9 mouse cellular contexts compared by ENCODE assay signal in genomic region chr4:133494432-133494831, GRCm38 (mm10). TPM values are rescaled to one million over a fixed set of nuclear protein-coding genes. Genes with fewer than 3 reads are reported as not detected.
DNase-seq lines count a peak whose midpoint lies in the region; ATAC-seq and TF ChIP-seq lines count a peak whose summit lies in the region.
"Had no signal": no experiment of that assay in that cellular context is flagged by ENCODE, and none has a peak within 500 bp of the region (broad histone marks: within the 10 kb centered on the region; RNA-seq: fewer than 3 reads in every experiment).

No protein-coding gene starts in this region.

- no peak overlapping the region for H3K9ac ChIP-seq in embryonic facial prominence, embryonic 13.5 days
- H3K9ac ChIP-seq in limb, embryonic 14.5 days (ENCODE audit: low read depth, low read length, severe bottlenecking): no peak overlapping the region
- H3K9ac ChIP-seq in midbrain, embryonic 15.5 days: no peak overlapping the region

- no peak overlapping the region for H3K27ac ChIP-seq in embryonic facial prominence, embryonic 13.5 days
- H3K27ac ChIP-seq in heart, embryonic 10.5 days: peak overlapping the region; percentile 62; the same call in 1 of the 2 replicates
- H3K27ac ChIP-seq in limb, embryonic 14.5 days (replicated peaks; ENCODE audit: low read depth, low read length): no peak overlapping the region
- no peak overlapping the region for H3K27ac ChIP-seq in midbrain, embryonic 15.5 days

- peaks cover 32% of the 10 kb centered on the region for H3K4me1 ChIP-seq in embryonic facial prominence, embryonic 13.5 days
- peaks cover 54% of the 10 kb centered on the region for H3K4me1 ChIP-seq in heart, embryonic 10.5 days
- peaks cover 15% of the 10 kb centered on the region for H3K4me1 ChIP-seq in limb, embryonic 14.5 days (ENCODE audit: control insufficient read depth, insufficient read depth, low read length)
- H3K4me1 ChIP-seq in midbrain, embryonic 15.5 days: peaks cover 25% of the 10 kb centered on the region

- peak overlapping the region; percentile 60 for H3K4me2 ChIP-seq in embryonic facial prominence, embryonic 13.5 days
- peak overlapping the region; percentile 40 for H3K4me2 ChIP-seq in limb, embryonic 14.5 days (replicated peaks; ENCODE audit: low read depth, low read length, severe bottlenecking)
- H3K4me2 ChIP-seq in midbrain, embryonic 15.5 days: peak overlapping the region; percentile 54

- 0 out of 2 replicates have a peak, but pooled peaks have one; percentile 10 for ATAC-seq in embryonic facial prominence, embryonic 13.5 days (ENCODE audit: insufficient number of reproducible peaks, insufficient read depth, low FRiP score, low TSS enrichment, low read depth)
- ATAC-seq in limb, embryonic 14.5 days (ENCODE audit: low FRiP score, low read depth): no peak
- ATAC-seq in midbrain, embryonic 15.5 days (replicated peaks): no peak
- ATAC-seq: Patski had no signal

- H3K27me3 ChIP-seq in embryonic facial prominence, embryonic 13.5 days: peaks cover 53% of the 10 kb centered on the region
- H3K27me3 ChIP-seq in heart, embryonic 10.5 days (ENCODE audit: insufficient read depth, poor library complexity, severe bottlenecking): peaks cover 49% of the 10 kb centered on the region
- H3K27me3 ChIP-seq in limb, embryonic 14.5 days (ENCODE audit: control insufficient read depth, insufficient read depth, low read length): peaks cover 41% of the 10 kb centered on the region
- H3K27me3 ChIP-seq in midbrain, embryonic 15.5 days (replicated peaks): peaks cover 50% of the 10 kb centered on the region

- H3K4me3 ChIP-seq in embryonic facial prominence, embryonic 13.5 days: peak overlapping the region; percentile 36
- peak overlapping the region; percentile 56 for H3K4me3 ChIP-seq in heart, embryonic 10.5 days
- H3K4me3 ChIP-seq in limb, embryonic 14.5 days (replicated peaks; ENCODE audit: low read length): peak overlapping the region; percentile 16
- H3K4me3 ChIP-seq in midbrain, embryonic 15.5 days: peak overlapping the region; percentile 28

- no peaks in the 10 kb centered on the region for H3K9me3 ChIP-seq in embryonic facial prominence, embryonic 13.5 days
- H3K9me3 ChIP-seq in heart, embryonic 10.5 days: no peaks in the 10 kb centered on the region
- no peaks in the 10 kb centered on the region for H3K9me3 ChIP-seq in limb, embryonic 14.5 days (ENCODE audit: control insufficient read depth, low read length)
- H3K9me3 ChIP-seq in midbrain, embryonic 15.5 days: no peaks in the 10 kb centered on the region

- under 1% methylated on average over 12 of the region's 12 CpGs for WGBS in embryonic facial prominence, embryonic 13.5 days
- 2% methylated on average over 12 of the region's 12 CpGs for WGBS in heart, embryonic 10.5 days
- WGBS in limb, embryonic 14.5 days: 2% methylated on average over 12 of the region's 12 CpGs
- WGBS in midbrain, embryonic 15.5 days: under 1% methylated on average over 12 of the region's 12 CpGs

- DNase-seq in 3T3-L1 (ENCODE audit: low read depth, low spot score): peak; percentile 92
- DNase-seq in adrenal gland, postnatal 4 days (ENCODE audit: low spot score in 2 of 2): peak; percentile 73 to 86
- peak; percentile 92 for DNase-seq in heart, embryonic 10.5 days (ENCODE audit: low spot score)
- DNase-seq in kidney, adult 9 months: peak; percentile 92
- peak; percentile 82 for DNase-seq in limb, embryonic 14.5 days (ENCODE audit: low spot score)
- DNase-seq in spleen, adult 12 weeks (ENCODE audit: low spot score): peak; percentile 74

- H3K36me3 ChIP-seq in embryonic facial prominence, embryonic 13.5 days: no peaks in the 10 kb centered on the region
- H3K36me3 ChIP-seq in heart, embryonic 10.5 days: no peaks in the 10 kb centered on the region
- no peaks in the 10 kb centered on the region for H3K36me3 ChIP-seq in limb, embryonic 14.5 days (ENCODE audit: control insufficient read depth, insufficient read depth, low read length)
- H3K36me3 ChIP-seq in midbrain, embryonic 15.5 days (replicated peaks): no peaks in the 10 kb centered on the region

- TF ChIP-seq POLR2A in limb, embryonic 14.5 days (IDR thresholded peaks at IDR 0.05; ENCODE audit: borderline replicate concordance, extremely low read depth, insufficient read depth, insufficient read length): no peak

RNA-seq across cellular contexts. Expression of gene Trnp1, which starts 3.9 kb away (rescaled TPM):
- 1 to 10 TPM; 6.9 to 8.0 TPM for total RNA-seq in adrenal gland, postnatal 4 days (2021)
- polyA plus RNA-seq in embryonic facial prominence, embryonic 13.5 days (2015; fragmentation: Nextera tagmentation; extraction: Ambion mirVana): 3.7 and 4.0 TPM in 2 replicates
- 0.60 and 0.96 TPM in 2 replicates for polyA plus RNA-seq in heart, embryonic 10.5 days (2016; fragmentation: Nextera tagmentation; extraction: Ambion mirVana)
- polyA plus RNA-seq in limb, embryonic 14.5 days (2012; rRNA removed): 5.4 and 7.1 TPM in 2 replicates
- 5.0 and 6.1 TPM in 2 replicates for polyA plus RNA-seq in limb, embryonic 14.5 days (2014; fragmentation: Nextera tagmentation; extraction: Ambion mirVana)
- 6.4 and 6.9 TPM in 2 replicates for polyA plus RNA-seq in midbrain, embryonic 15.5 days (2015; fragmentation: Nextera tagmentation; extraction: Ambion mirVana)

RNA-seq across cellular contexts. Expression of gene Tent5b, which starts 14.5 kb away (rescaled TPM):
- under 1 TPM; 0.73 to 0.78 TPM for total RNA-seq in adrenal gland, postnatal 4 days (2021)
- polyA plus RNA-seq in embryonic facial prominence, embryonic 13.5 days (2015; fragmentation: Nextera tagmentation; extraction: Ambion mirVana): 1.4 and 1.5 TPM in 2 replicates
- polyA plus RNA-seq in heart, embryonic 10.5 days (2016; fragmentation: Nextera tagmentation; extraction: Ambion mirVana): 0.90 and 1.5 TPM in 2 replicates
- 0.80 and 1.0 TPM in 2 replicates for polyA plus RNA-seq in limb, embryonic 14.5 days (2012; rRNA removed)
- polyA plus RNA-seq in limb, embryonic 14.5 days (2014; fragmentation: Nextera tagmentation; extraction: Ambion mirVana): 1.4 and 1.7 TPM in 2 replicates
- polyA plus RNA-seq in midbrain, embryonic 15.5 days (2015; fragmentation: Nextera tagmentation; extraction: Ambion mirVana): 0.22 and 0.37 TPM in 2 replicates

RNA-seq across cellular contexts. Expression of gene Kdf1, which starts 24.3 kb away (rescaled TPM):
- 1 to 10 TPM; 5.0 to 8.0 TPM for total RNA-seq in adrenal gland, postnatal 4 days (2021)
- 19.9 TPM in 2 replicates for polyA plus RNA-seq in embryonic facial prominence, embryonic 13.5 days (2015; fragmentation: Nextera tagmentation; extraction: Ambion mirVana)
- polyA plus RNA-seq in heart, embryonic 10.5 days (2016; fragmentation: Nextera tagmentation; extraction: Ambion mirVana): 1.6 and 4.0 TPM in 2 replicates
- polyA plus RNA-seq in limb, embryonic 14.5 days (2012; rRNA removed): 7.1 and 9.0 TPM in 2 replicates
- 13.5 and 18.8 TPM in 2 replicates for polyA plus RNA-seq in limb, embryonic 14.5 days (2014; fragmentation: Nextera tagmentation; extraction: Ambion mirVana)
- polyA plus RNA-seq in midbrain, embryonic 15.5 days (2015; fragmentation: Nextera tagmentation; extraction: Ambion mirVana): 0.95 and 0.99 TPM in 2 replicates

RNA-seq across cellular contexts. Expression of gene Nudc, which starts 51.4 kb away (rescaled TPM):
- total RNA-seq in adrenal gland, postnatal 4 days (2021): 100 to 1,000 TPM; 129 to 136 TPM
- polyA plus RNA-seq in embryonic facial prominence, embryonic 13.5 days (2015; fragmentation: Nextera tagmentation; extraction: Ambion mirVana): 331 and 335 TPM in 2 replicates
- 328 and 420 TPM in 2 replicates for polyA plus RNA-seq in heart, embryonic 10.5 days (2016; fragmentation: Nextera tagmentation; extraction: Ambion mirVana)
- polyA plus RNA-seq in limb, embryonic 14.5 days (2012; rRNA removed): 141 and 184 TPM in 2 replicates
- polyA plus RNA-seq in limb, embryonic 14.5 days (2014; fragmentation: Nextera tagmentation; extraction: Ambion mirVana): 180 and 197 TPM in 2 replicates
- polyA plus RNA-seq in midbrain, embryonic 15.5 days (2015; fragmentation: Nextera tagmentation; extraction: Ambion mirVana): 246 and 255 TPM in 2 replicates

RNA-seq across cellular contexts. Expression of gene Nr0b2, which starts 58.7 kb away (rescaled TPM):
- 10 to 100 TPM; 20.2 to 24.6 TPM for total RNA-seq in adrenal gland, postnatal 4 days (2021)
- not detected in 2 replicates for polyA plus RNA-seq in embryonic facial prominence, embryonic 13.5 days (2015; fragmentation: Nextera tagmentation; extraction: Ambion mirVana)
- polyA plus RNA-seq in heart, embryonic 10.5 days (2016; fragmentation: Nextera tagmentation; extraction: Ambion mirVana): 4.9 and 8.9 TPM in 2 replicates
- polyA plus RNA-seq in limb, embryonic 14.5 days (2012; rRNA removed): 0.05 TPM in 1 of 2 replicates, not detected in the other
- 0.17 TPM in 1 of 2 replicates, not detected in the other for polyA plus RNA-seq in limb, embryonic 14.5 days (2014; fragmentation: Nextera tagmentation; extraction: Ambion mirVana)
- polyA plus RNA-seq in midbrain, embryonic 15.5 days (2015; fragmentation: Nextera tagmentation; extraction: Ambion mirVana): 0.15 TPM in 1 of 2 replicates, not detected in the other
- polyA plus RNA-seq: Patski had no signal
